Mouse (Mus musculus) bone marrow, adult 2 months (tissue): Measurements from ENCODE around the gene Zkscan7.

Experiments used
- CTCF ChIP-seq: fragments of 200-500 bp; IDR thresholded peaks from 2 replicates; pipeline ENCODE4 v1.5.1; 2011; ENCODE audit warnings: low read length, control low read depth; ENCODE audit not compliant: control insufficient read depth, insufficient read depth
- POLR2A ChIP-seq: fragments of 200-500 bp; IDR thresholded peaks from 2 replicates; pipeline ENCODE4 v1.6.1; 2011; ENCODE audit warnings: low read depth, mild to moderate bottlenecking, control low read depth, low read length, borderline replicate concordance; ENCODE audit not compliant: control insufficient read depth

DNA sequence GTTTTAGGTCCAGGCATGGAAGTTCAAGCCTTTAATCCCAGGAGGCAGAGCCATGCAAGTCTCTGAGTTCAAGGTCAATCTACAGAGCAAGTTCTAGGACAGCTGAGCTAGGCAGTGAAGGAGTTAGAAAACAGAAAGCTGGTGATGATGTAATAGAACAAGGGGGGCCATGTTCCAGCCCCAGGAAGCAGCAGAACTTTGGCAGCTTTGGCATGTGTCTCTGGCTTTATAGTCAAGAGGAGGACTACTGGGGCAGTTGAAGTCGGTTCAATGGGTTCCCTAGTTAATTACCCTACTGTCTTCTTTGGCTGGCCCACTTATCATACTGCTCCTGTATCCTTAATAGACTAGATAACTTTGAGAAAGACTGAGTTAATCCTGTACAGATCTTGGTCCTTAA lies 10.8 kb upstream of the Zkscan7 start:
- TF ChIP-seq CTCF (no peak), POLR2A (no peak)
